Mouse (Mus musculus) 3134 (cell line): ENCODE results near the gene Olfr1214.
"Not testable (repeated sequence)": the region's sequence is repeated elsewhere in the genome, so short reads cannot be mapped to it uniquely, and the experiment has no call there.

ENCODE experiments used
- DNase-seq: peaks from one replicate; pipeline ENCODE4 v3.0.0-alpha.2; 2011; ENCODE audit warnings: low spot score; ENCODE audit not compliant: insufficient read length; ENCODE audit errors: extremely low read depth

Olfr1214 gene

DNA sequence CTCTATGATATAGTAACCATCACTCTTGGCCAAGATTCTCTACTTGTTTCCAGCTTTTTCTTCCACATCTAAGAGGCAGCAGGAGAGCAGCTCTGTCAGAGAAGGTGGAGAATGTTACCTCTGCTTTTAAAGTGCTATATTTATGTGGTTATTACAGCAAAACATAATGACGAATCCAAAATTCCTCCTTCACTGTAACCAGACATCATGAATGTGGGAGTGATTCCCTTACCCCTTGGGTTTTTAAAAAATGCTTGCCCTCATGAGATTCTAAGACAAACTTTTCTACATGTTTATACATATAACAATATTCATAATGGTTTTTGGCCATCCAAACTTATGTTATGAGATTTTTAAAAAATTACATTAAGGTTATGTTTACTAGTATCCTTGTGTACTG lies at the start of gene Olfr1214:
Gene Olfr1214, minus strand, starts transcription at position 101 of the 400 bp plus-strand sequence.
- DNase-seq = no peak

DNA sequence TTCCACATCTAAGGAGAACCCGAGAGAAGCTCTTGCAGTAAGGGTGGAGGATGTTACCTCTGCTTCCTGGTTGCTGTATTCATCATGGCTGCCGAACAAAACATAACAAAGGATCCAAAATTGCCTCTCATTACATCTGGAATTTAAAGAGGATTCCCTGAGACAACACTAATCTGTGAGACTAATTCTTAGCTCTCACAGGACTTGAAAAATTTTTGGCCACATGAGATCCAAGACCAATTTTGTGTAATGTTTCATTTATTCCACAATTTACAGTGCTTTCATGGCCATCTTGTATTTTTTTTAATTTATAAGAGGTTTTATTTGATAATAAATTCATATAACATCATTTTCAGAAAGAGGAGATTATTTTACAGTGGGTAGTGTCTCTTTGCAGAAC lies 39.5 kb upstream of the Olfr1214 start, which contains the start of gene Olfr1217:
Gene Olfr1217, minus strand, starts transcription at position 101 of the 400 bp plus-strand sequence.
- no peak for DNase-seq

DNA sequence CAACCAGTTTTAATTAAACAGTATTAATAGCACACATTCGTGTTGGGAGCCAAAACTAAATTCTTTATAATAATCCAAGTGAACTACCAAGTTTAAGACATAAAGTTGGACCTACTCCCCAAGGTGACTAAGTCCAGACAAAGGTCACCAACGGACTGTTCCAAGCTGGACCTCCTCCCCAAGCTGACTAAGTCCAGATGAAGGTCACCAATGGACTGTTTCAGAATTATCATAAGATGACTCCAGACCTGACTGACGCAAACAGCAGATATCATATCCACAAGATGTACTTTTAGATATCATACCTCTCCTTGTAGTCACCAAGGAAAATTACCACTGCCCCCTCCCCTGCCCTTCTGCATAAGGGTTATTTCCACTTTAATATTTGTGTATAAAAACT lies 29.0 kb upstream of the Olfr1214 start:
- DNase-seq = not testable (repeated sequence)

DNA sequence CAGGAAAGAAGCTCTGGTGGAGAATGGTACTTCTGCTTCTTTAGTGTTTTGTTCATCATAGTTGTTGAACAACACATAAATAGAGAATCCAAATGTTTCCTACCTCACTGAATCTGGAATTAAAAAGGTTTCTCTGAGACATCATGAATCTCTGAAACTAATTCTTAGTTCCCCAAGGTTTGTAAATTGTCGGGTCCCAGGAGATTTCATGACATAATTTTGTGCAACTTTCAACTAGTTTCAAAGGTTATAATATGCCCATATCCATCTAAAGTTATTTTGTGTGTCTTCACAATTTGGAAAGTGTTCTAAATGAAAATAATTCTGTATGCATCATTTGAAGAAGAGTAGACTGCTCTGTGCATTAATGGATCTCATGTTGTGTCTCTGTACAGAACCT lies 25.8 kb upstream of the Olfr1214 start, which contains the start of gene Olfr1216:
Gene Olfr1216, minus strand, starts transcription at position 101 of the 400 bp plus-strand sequence.
- DNase-seq = no peak

DNA sequence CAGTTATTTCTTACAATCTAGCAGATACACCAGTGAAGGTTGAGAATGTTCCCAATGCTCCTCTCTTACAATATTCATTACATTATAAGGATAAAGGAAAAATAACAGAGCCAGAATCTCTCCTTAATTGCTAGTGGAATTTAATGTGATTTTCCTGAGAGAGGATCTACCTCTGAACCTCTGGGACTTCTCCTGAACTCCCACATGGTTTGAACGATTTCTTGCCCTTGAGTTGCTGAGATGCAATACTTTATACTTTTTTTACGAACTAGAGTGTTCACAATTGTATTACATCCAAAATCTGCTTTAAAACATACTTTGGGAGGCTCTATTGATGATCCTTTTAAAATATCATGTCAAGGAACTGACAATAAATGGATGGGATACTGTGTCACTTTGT lies 14.4 kb upstream of the Olfr1214 start, which contains the start of gene Olfr1215:
Gene Olfr1215, minus strand, starts transcription at position 101 of the 400 bp plus-strand sequence.
- no peak for DNase-seq

DNA sequence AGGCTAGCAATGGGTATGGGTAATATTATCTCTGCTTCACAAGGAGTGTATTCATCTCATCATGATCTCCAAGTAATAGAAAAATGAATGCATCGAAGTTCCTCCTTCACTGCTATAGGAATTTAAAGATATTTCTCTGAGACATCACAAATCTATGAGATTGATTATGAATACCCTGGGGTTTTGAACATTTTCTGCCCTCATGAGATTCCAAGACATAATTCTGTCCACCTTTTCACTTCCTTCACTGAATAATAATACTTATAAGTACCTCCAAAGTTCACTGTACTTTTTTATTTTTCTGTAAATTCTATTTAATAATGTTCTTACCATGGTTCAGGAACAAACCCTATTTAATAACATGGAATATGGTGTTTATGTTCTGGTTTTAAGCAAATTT lies 12.3 kb downstream of the Olfr1214 start, which contains the start of gene Gm13762:
Gene Gm13762, minus strand, starts transcription at position 101 of the 400 bp plus-strand sequence.
- DNase-seq = no peak

DNA sequence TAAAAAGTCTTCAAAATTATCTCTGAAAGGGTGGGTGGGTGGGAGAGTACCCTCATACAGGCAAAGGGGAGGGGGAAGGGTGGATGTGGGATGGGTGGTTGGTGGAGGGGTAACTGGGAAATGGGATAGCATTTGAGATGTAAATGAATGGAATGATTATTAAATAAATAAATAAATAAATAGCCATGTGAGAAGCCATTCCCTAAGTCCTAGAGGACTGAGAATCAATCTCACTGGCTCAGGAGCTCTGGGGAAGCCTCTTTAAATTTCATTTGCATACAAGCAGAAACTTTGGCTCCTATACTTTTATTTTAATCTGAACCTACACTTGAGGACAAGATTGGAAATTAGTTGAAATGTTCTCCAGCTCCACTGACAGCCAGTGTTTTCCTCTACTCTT lies 38.8 kb downstream of the Olfr1214 start, which contains the start of gene Olfr1212:
Gene Olfr1212, plus strand, starts transcription at position 301 of the 400 bp plus-strand sequence.
- DNase-seq = no peak

DNA sequence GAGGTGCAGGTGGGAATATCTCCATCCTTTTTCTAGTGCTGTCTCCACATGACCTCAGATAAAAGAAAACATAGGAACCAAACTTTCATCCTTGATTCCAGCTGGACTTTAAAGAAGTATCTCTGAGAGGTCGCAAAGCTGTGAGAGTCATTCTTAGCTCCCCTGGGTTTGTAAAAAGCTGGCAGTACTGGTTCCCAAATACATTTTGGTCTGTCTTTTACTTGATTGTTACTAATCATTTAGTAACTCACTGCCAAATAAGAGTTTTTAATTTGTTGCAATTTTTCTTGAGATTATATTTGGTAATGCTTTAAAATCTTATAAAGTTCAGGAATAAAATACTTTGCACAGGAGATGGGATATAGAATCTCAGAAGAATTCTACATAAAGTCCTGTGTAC lies 54.4 kb downstream of the Olfr1214 start, which contains the start of gene Olfr1211:
Gene Olfr1211, minus strand, starts transcription at position 101 of the 400 bp plus-strand sequence.
- no peak for DNase-seq
